Mouse (Mus musculus) hindbrain, embryonic 11.5 days (tissue): ENCODE data around the gene AU022252. TPM values are rescaled to one million over a fixed set of nuclear protein-coding genes. Genes with fewer than 3 reads are reported as not detected.

Experiments used
- ATAC-seq: fragments of 200-750 bp; cut with Nextera tagmentation; 2 replicates; pipeline ENCODE4 v1.8.0; 2017; ENCODE audit warnings: mild to moderate bottlenecking, moderate TSS enrichment, moderate library complexity; ENCODE audit not compliant: low FRiP score
- DNase-seq: peaks from one replicate; pipeline ENCODE4 v3.0.0-alpha.2; 2015; ENCODE audit warnings: low spot score
- H3K27ac ChIP-seq: fragments of 300-500 bp; sonication (generic); 2 replicates; pipeline ENCODE4 v1.5.1; 2014; ENCODE audit warnings: mild to moderate bottlenecking, low read depth, low read length
- H3K27me3 ChIP-seq: fragments of 300-500 bp; sonication (generic); 2 replicates; pipeline ENCODE4 v1.6.1; 2014; ENCODE audit warnings: mild to moderate bottlenecking, low read length, moderate library complexity, mixed read lengths; ENCODE audit not compliant: control insufficient read depth, insufficient read depth
- H3K36me3 ChIP-seq: fragments of 300-500 bp; sonication (generic); 2 replicates; pipeline ENCODE4 v1.6.1; 2014; ENCODE audit warnings: mild to moderate bottlenecking, low read length, moderate library complexity, mixed read lengths; ENCODE audit not compliant: control insufficient read depth, insufficient read depth
- H3K4me1 ChIP-seq: fragments of 300-500 bp; sonication (generic); replicated peaks from 2 replicates; pipeline ENCODE4 v1.6.1; 2014; ENCODE audit warnings: low read length, mixed read lengths; ENCODE audit not compliant: control insufficient read depth, insufficient read depth
- H3K4me2 ChIP-seq: fragments of 300-500 bp; sonication (generic); replicated peaks from 2 replicates; pipeline ENCODE4 v1.6.1; 2014; ENCODE audit warnings: mild to moderate bottlenecking, low read depth, low read length
- H3K4me3 ChIP-seq: fragments of 300-500 bp; sonication (generic); 2 replicates; pipeline ENCODE4 v1.5.1; 2014; ENCODE audit warnings: low read depth, low read length
- H3K9ac ChIP-seq: fragments of 300-500 bp; sonication (generic); 2 replicates; pipeline ENCODE4 v1.6.1; 2014; ENCODE audit warnings: low read depth, low read length
- H3K9me3 ChIP-seq: fragments of 300-500 bp; sonication (generic); 2 replicates; pipeline ENCODE4 v1.6.1; 2016; ENCODE audit warnings: low read length; ENCODE audit not compliant: control insufficient read depth
- WGBS: fragments of 180-500 bp; shearing (Covaris S2); extraction: QIAGEN DNeasy Blood & Tissue Kit; methylation state at CpG from one replicate; pipeline ENCODE4 v1.1.7; 2014; 5-methylcytosine and 5-hydroxymethylcytosine counted together
- polyA plus RNA-seq: library from polyadenylated mRNA; unstranded; fragments of >200 nt; fragmentation: Nextera tagmentation; extraction: Ambion mirVana; gene quantifications from 2 replicates; pipeline ENCODE4 v1.2.1, GENCODE M21; 2014

The AU022252 gene
- polyA plus RNA-seq, 1 experiment from 2014 or later: 37.0 TPM

DNA sequence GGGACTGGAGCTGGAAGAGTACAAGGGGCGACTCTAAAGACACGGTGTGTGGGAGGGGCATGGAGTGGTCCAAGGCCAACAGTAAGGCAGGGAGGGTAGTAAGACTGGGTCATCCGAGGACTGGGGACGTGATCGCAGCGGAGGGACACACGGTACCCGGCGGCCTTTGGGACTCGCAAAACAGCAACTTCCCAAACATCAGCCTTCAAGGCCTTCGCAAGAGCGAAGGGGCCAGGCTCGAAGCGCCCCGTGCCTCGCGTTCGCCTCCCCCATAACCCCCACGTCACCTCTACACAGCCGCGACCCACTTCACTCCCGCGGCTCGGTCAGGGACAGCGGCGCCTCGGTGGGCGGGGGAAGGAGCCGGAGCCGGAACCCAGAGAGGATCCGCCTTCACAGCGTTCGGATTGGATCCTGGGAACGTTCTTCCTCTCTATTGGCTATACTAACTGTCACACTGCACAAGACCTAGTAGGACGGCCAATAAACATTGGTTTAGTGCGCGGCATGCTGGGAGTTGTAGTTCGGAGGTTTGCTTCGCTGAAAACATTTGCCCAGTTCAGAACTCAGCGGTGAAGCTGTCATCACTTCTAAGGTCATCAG is 58.6 kb downstream of the AU022252 start, which contains the start of gene Zfp691:
TSS of gene Zfp691 (minus strand) at position 345 of the 603 bp plus-strand sequence.
- H3K9ac ChIP-seq: peak within 1 kb of the TSS; percentile 83
- peak within 1 kb of the TSS; percentile 1; the same call in 1 of the 2 replicates for H3K27ac ChIP-seq
- ATAC-seq: peak; percentile 100

DNA sequence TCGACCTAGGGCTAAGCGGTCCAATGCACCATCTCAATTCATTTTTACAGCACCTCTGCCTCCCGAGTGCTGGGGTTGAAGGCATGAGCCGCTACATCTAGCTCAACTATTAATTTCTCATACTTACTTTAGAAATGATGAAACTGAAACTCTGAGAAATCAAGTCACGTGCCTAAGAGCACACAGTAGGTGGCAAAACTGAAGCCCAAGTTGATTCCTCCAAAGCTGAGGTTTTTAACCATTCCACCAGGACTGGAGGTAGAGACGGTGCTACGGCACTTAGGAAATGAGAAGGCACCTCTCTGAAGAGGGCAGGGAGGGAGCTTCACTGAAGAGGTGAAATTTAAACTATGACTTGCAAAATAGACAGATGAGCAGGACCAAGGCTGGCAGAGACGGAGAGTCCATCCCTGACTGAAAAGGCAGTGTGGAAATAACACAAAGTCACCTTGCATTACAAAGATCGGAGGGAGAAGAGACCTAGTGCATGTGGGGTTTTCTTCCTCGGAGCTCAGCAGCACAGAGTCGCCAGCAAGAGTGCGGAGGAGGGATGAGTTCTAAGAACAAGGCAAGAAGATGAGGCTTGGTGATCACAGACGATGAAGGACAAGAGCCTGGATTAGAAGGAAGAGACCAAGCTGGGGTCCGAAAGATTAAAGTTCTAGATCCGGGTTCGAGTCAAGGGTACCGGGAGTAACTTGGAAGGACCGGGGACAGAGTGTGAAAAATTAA is 59.4 kb downstream of the AU022252 start:
- WGBS: 45% methylated on average over 18 of the region's 18 CpGs
- ATAC-seq (no peak), DNase-seq (no peak)
- H3K27ac ChIP-seq: no peak overlapping the region
- H3K4me1 ChIP-seq: no peaks in the 10 kb centered on the region; the same call in 1 of the 2 replicates
- H3K4me2 ChIP-seq: peak overlapping the region; percentile 60
- no peaks in the 10 kb centered on the region for H3K27me3 ChIP-seq
- peaks cover 6% of the 10 kb centered on the region; the same call in 1 of the 2 replicates for H3K36me3 ChIP-seq
- peak overlapping the region; percentile 63 for H3K4me3 ChIP-seq
- peak overlapping the region; percentile 83 for H3K9ac ChIP-seq
- H3K9me3 ChIP-seq: no peaks in the 10 kb centered on the region

More for the DNA sequence above, 58.6 kb downstream of the AU022252 start, which contains the start of gene Zfp691:
- Histone ChIP-seq H3K4me2 (peak within 1 kb of the TSS; percentile 60), H3K4me3 (peak within 1 kb of the TSS; percentile 63), H3K4me1 (no peaks in the 10 kb centered on the region; the same call in 1 of the 2 replicates), H3K9me3 (no peaks in the 10 kb centered on the region), H3K36me3 (peaks cover 6% of the 10 kb centered on the region; the same call in 1 of the 2 replicates), H3K27me3 (no peaks in the 10 kb centered on the region)
- WGBS: under 1% methylated on average over 40 of the region's 40 CpGs
- peak; percentile 94 for DNase-seq

DNA sequence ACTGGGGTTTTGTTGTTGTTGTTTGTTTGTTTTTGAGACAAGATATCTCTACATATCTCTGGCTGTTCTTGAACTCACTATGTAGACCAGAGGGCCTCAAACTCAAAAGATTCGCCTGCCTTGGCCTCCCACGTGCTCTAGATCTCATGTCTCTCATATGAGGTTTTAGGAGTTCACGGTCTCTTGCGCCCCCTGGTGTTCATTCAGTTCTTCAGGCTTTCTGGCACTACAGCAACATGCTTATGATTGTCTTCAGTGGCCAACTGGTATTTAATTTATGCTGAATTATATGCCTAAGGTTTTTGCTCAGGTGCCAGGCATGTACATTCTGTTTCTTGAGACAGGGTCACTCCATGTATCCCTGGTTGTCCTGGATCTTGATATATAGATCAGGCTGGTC is 64.8 kb downstream of the AU022252 start:
- DNase-seq (peak; percentile 90), ATAC-seq (peak; percentile 54; the same call in 1 of the 2 replicates)
- H3K4me2 ChIP-seq: no peak overlapping the region
- WGBS: 7% methylated on average over 4 of the region's 4 CpGs
- no peaks in the 10 kb centered on the region for H3K9me3 ChIP-seq
- H3K4me1 ChIP-seq: no peaks in the 10 kb centered on the region
- no peak overlapping the region for H3K9ac ChIP-seq
- peaks cover 6% of the 10 kb centered on the region; the same call in 1 of the 2 replicates for H3K36me3 ChIP-seq
- no peak overlapping the region for H3K27ac ChIP-seq
- H3K27me3 ChIP-seq: no peaks in the 10 kb centered on the region
- no peak overlapping the region for H3K4me3 ChIP-seq

DNA sequence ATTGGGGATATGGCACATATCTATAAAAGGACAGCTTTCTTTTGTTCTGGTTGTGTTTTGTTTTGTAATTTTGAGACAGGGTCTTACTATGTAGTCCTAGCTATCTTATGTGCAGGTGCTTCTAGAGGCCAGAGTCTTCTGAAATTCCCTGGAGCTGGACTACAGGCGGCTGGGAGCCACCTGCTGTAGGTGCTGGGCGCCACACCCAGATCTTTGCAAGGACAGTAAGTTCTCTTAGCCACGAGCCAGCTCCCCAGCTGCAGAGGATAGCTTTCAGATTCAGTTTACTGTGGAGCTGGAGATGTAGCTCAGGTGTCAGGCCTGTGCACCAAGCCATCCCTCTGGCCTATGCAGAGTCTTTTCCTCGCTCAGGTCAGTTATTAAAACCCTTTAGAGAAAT is 65.4 kb downstream of the AU022252 start:
- 91% methylated on average over 4 of the region's 4 CpGs for WGBS

DNA sequence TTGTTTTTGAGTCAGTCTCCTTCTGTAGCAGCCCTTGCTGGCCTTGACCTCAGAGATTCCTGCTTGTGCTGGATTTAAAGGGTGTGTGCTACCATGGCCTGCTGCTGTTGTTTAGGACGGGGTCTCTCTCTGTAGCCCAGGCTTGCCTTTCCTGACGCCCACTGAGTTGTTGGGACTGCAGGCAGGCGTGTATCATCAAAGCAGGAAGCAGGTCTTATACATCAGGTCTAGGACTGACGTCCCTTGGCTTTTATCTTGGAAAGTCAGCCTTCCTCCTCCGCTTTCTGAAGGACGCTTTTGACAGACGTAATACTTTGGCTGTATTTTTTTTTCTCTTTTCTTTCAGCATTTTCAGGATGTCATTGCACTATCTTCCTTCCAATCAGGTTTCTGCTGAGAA is 66.6 kb downstream of the AU022252 start:
- H3K4me3 ChIP-seq: no peak overlapping the region

More for the DNA sequence above, 65.4 kb downstream of the AU022252 start:
- ATAC-seq: no peak
- Histone ChIP-seq H3K4me3 (no peak overlapping the region), H3K9me3 (no peaks in the 10 kb centered on the region), H3K9ac (no peak overlapping the region), H3K4me2 (no peak overlapping the region), H3K27ac (no peak overlapping the region), H3K27me3 (no peaks in the 10 kb centered on the region), H3K36me3 (peaks cover 6% of the 10 kb centered on the region; the same call in 1 of the 2 replicates), H3K4me1 (no peaks in the 10 kb centered on the region)
- no peak for DNase-seq

DNA sequence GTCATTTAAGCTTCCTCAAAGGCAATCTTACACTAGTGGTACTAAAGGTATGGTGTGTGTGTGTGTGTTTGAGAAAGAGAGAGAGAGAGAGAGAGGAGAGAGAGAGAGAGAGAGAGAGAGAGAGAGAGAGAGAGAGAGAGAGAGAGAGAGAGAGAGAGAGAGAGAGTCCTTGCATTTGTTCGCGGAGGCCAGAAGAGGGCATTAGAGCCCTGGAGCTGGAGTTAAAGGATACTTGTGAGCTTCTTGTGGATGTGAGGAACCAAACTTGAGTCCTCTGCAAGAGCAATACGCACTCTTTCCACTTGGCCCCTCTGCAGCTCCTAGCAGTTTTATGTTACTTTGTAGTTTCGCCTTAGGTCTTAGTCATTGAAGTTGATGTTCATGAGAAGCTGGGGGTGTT is 69.5 kb downstream of the AU022252 start:
- no peaks in the 10 kb centered on the region for H3K4me1 ChIP-seq
- no peaks in the 10 kb centered on the region for H3K27me3 ChIP-seq
- DNase-seq (no peak), ATAC-seq (no peak)
- WGBS: 69% methylated on average over 4 of the region's 4 CpGs
- H3K4me2 ChIP-seq: no peak overlapping the region
- H3K27ac ChIP-seq: no peak overlapping the region
- no peaks in the 10 kb centered on the region for H3K36me3 ChIP-seq
- H3K9ac ChIP-seq: no peak overlapping the region
- no peaks in the 10 kb centered on the region for H3K9me3 ChIP-seq
- no peak overlapping the region for H3K4me3 ChIP-seq

More for the DNA sequence above, 66.6 kb downstream of the AU022252 start:
- ATAC-seq: no peak
- Histone ChIP-seq H3K27ac (no peak overlapping the region), H3K9me3 (no peaks in the 10 kb centered on the region), H3K27me3 (no peaks in the 10 kb centered on the region), H3K9ac (no peak overlapping the region), H3K4me2 (no peak overlapping the region), H3K36me3 (peaks cover 5% of the 10 kb centered on the region; the same call in 1 of the 2 replicates), H3K4me1 (no peaks in the 10 kb centered on the region)
- WGBS: 81% methylated on average over 7 of the region's 7 CpGs
- no peak for DNase-seq

DNA sequence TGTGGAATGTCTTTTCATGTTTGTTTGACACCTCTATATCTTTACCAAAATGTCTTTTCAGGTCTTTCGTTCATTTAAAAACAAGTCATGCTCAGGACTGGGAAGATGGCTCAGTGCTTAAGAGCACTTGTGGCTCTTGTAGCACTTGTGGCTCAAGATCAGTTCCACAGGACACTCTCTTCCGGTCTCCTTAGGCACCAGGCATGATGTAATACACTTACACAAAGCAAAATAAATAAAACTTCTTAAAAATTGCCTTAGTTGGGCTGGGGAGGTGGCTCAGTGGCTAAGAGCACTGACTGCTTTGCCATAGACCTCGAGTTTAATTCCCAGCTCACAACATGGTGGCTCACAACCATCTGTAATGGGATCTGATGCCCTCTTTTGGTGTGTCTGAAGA is 71.2 kb downstream of the AU022252 start:
- no peak overlapping the region for H3K4me3 ChIP-seq
- WGBS: 74% methylated on average over 3 of the region's 3 CpGs
- no peaks in the 10 kb centered on the region for H3K27me3 ChIP-seq
- no peaks in the 10 kb centered on the region for H3K4me1 ChIP-seq
- no peak for ATAC-seq
- no peaks in the 10 kb centered on the region for H3K36me3 ChIP-seq
- H3K4me2 ChIP-seq: no peak overlapping the region
- no peak overlapping the region for H3K9ac ChIP-seq
- DNase-seq: no peak
- H3K9me3 ChIP-seq: no peaks in the 10 kb centered on the region
- H3K27ac ChIP-seq: no peak overlapping the region

DNA sequence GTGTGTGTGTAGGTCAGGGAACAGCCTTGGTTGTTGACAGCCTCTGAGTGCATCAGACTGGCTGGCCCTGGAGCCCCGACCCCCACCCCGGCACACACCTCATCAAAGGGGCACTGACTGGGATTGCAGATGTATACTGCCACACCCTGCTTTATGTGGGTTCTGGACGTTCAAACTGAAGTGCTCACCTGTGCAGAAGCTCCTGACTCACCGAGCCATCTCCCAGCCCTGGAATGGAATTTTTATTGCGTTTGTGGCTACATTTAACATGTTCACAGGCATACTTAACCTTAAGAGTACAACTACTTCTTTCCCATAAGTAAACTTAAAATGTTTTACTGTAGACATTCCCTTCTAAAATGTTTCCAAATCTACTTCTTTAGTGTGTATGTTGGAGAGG is 74.6 kb downstream of the AU022252 start:
- Histone ChIP-seq H3K36me3 (no peaks in the 10 kb centered on the region), H3K4me1 (no peaks in the 10 kb centered on the region), H3K9ac (no peak overlapping the region), H3K27me3 (no peaks in the 10 kb centered on the region), H3K27ac (no peak overlapping the region), H3K9me3 (no peaks in the 10 kb centered on the region), H3K4me2 (no peak overlapping the region), H3K4me3 (no peak overlapping the region)
- WGBS: 88% methylated on average over 5 of the region's 5 CpGs
- no peak for DNase-seq
- ATAC-seq: no peak
